Mouse (Mus musculus): Measurements from ENCODE around the gene Shoc2. TPM values are rescaled to one million over a fixed set of nuclear protein-coding genes. Genes with fewer than 3 reads are reported as not detected.
"Not testable (repeated sequence)": the region's sequence is repeated elsewhere in the genome, so short reads cannot be mapped to it uniquely, and the experiment has no call there.

Shoc2 gene
- polyA plus RNA-seq, 1 experiment from 2014 or later, result 46.1 TPM

- peaks cover 15% of the 10 kb centered on the region for H3K4me1 ChIP-seq (replicated peaks)
- H3K4me2 ChIP-seq, result peak overlapping the region; percentile 92
- ATAC-seq (ENCODE audit: insufficient number of reproducible peaks, low FRiP score), result peak; percentile 79
Measured at GRCm38 (mm10) chr19:53903507-53904321, 40.4 kb upstream of the Shoc2 start.

GRCm38 (mm10) chr19:53904833-53905480 lies 39.1 kb upstream of the Shoc2 start:
- peak overlapping the region; percentile 18; the same call in 1 of the 2 replicates for H3K4me2 ChIP-seq
- H3K27ac ChIP-seq (ENCODE audit: poor library complexity, severe bottlenecking), result no peak overlapping the region
- no peaks in the 10 kb centered on the region for H3K9me3 ChIP-seq (replicated peaks)
- H3K4me1 ChIP-seq (replicated peaks), result peaks cover 15% of the 10 kb centered on the region
- H3K36me3 ChIP-seq, result peaks cover 11% of the 10 kb centered on the region
- 65% methylated on average over 7 of the region's 7 CpGs for WGBS
- no peak for ATAC-seq (ENCODE audit: insufficient number of reproducible peaks, low FRiP score)
- no peak overlapping the region for H3K9ac ChIP-seq
- H3K4me3 ChIP-seq, result no peak overlapping the region
- H3K27me3 ChIP-seq (replicated peaks), result no peaks in the 10 kb centered on the region

More at GRCm38 (mm10) chr19:53903507-53904321, 40.4 kb upstream of the Shoc2 start:
- peak overlapping the region; percentile 88 for H3K27ac ChIP-seq (ENCODE audit: poor library complexity, severe bottlenecking)
- under 1% methylated on average over 83 of the region's 83 CpGs for WGBS
- peak overlapping the region; percentile 98 for H3K9ac ChIP-seq
- H3K9me3 ChIP-seq (replicated peaks), result no peaks in the 10 kb centered on the region
- H3K36me3 ChIP-seq, result 0 out of 2 replicates have a peak, but pooled peaks cover 4% of the 10 kb centered on the region
- peak overlapping the region; percentile 98 for H3K4me3 ChIP-seq
- no peaks in the 10 kb centered on the region for H3K27me3 ChIP-seq (replicated peaks)

- no peak overlapping the region for H3K4me2 ChIP-seq
Measured at GRCm38 (mm10) chr19:53906033-53906702, 37.9 kb upstream of the Shoc2 start.

GRCm38 (mm10) chr19:53906703-53907070 lies 37.4 kb upstream of the Shoc2 start:
- H3K4me3 ChIP-seq; ATAC-seq (ENCODE audit: insufficient number of reproducible peaks, low FRiP score); H3K4me2 ChIP-seq; H3K27ac ChIP-seq (ENCODE audit: poor library complexity, severe bottlenecking); H3K27me3 ChIP-seq (replicated peaks); H3K9me3 ChIP-seq (replicated peaks); H3K9ac ChIP-seq: not testable (repeated sequence)
- Histone ChIP-seq H3K36me3 (peaks cover 16% of the 10 kb centered on the region), H3K4me1 (replicated peaks) (peaks cover 14% of the 10 kb centered on the region)

More at GRCm38 (mm10) chr19:53906033-53906702, 37.9 kb upstream of the Shoc2 start:
- no peak for ATAC-seq (ENCODE audit: insufficient number of reproducible peaks, low FRiP score)
- Histone ChIP-seq H3K36me3 (peaks cover 13% of the 10 kb centered on the region), H3K27ac (ENCODE audit: poor library complexity, severe bottlenecking) (no peak overlapping the region), H3K9ac (no peak overlapping the region), H3K4me1 (replicated peaks) (peaks cover 15% of the 10 kb centered on the region), H3K9me3 (replicated peaks) (no peaks in the 10 kb centered on the region), H3K27me3 (replicated peaks) (no peaks in the 10 kb centered on the region), H3K4me3 (no peak overlapping the region)
- 68% methylated on average over 6 of the region's 6 CpGs for WGBS

GRCm38 (mm10) chr19:53914950-53915349 lies 29.2 kb upstream of the Shoc2 start:
- Histone ChIP-seq H3K4me2 (no peak overlapping the region), H3K4me1 (replicated peaks) (no peaks in the 10 kb centered on the region), H3K36me3 (peaks cover 64% of the 10 kb centered on the region), H3K27ac (ENCODE audit: poor library complexity, severe bottlenecking) (no peak overlapping the region), H3K9ac (no peak overlapping the region), H3K4me3 (no peak overlapping the region), H3K27me3 (replicated peaks) (no peaks in the 10 kb centered on the region), H3K9me3 (replicated peaks) (no peaks in the 10 kb centered on the region)
- no peak for ATAC-seq (ENCODE audit: insufficient number of reproducible peaks, low FRiP score)
- WGBS, result 95% methylated on average over 4 of the region's 4 CpGs

GRCm38 (mm10) chr19:53919541-53919940 lies 24.6 kb upstream of the Shoc2 start:
- H3K27ac ChIP-seq (ENCODE audit: poor library complexity, severe bottlenecking), result no peak overlapping the region

GRCm38 (mm10) chr19:53921996-53922395 lies 22.1 kb upstream of the Shoc2 start:
- H3K9me3 ChIP-seq (replicated peaks); H3K27me3 ChIP-seq (replicated peaks); ATAC-seq (ENCODE audit: insufficient number of reproducible peaks, low FRiP score); H3K4me1 ChIP-seq (replicated peaks); H3K27ac ChIP-seq (ENCODE audit: poor library complexity, severe bottlenecking); H3K9ac ChIP-seq; H3K4me2 ChIP-seq; H3K4me3 ChIP-seq: not testable (repeated sequence)
- 87% methylated on average over 3 of the region's 3 CpGs for WGBS
- H3K36me3 ChIP-seq, result peaks cover 59% of the 10 kb centered on the region

More at GRCm38 (mm10) chr19:53919541-53919940, 24.6 kb upstream of the Shoc2 start:
- Histone ChIP-seq H3K4me2 (no peak overlapping the region), H3K36me3 (peaks cover 69% of the 10 kb centered on the region), H3K4me1 (replicated peaks) (no peaks in the 10 kb centered on the region), H3K9me3 (replicated peaks) (no peaks in the 10 kb centered on the region), H3K9ac (no peak overlapping the region), H3K4me3 (no peak overlapping the region), H3K27me3 (replicated peaks) (no peaks in the 10 kb centered on the region)
- ATAC-seq (ENCODE audit: insufficient number of reproducible peaks, low FRiP score), result no peak
- 87% methylated on average over 10 of the region's 10 CpGs for WGBS

GRCm38 (mm10) chr19:53925338-53925751 lies 18.8 kb upstream of the Shoc2 start:
- H3K36me3 ChIP-seq, result peaks cover 41% of the 10 kb centered on the region
- H3K27me3 ChIP-seq (replicated peaks), result no peaks in the 10 kb centered on the region
- H3K4me3 ChIP-seq, result no peak overlapping the region
- H3K27ac ChIP-seq (ENCODE audit: poor library complexity, severe bottlenecking), result no peak overlapping the region
- H3K9ac ChIP-seq, result no peak overlapping the region
- no peaks in the 10 kb centered on the region for H3K9me3 ChIP-seq (replicated peaks)
- 88% methylated on average over 2 of the region's 2 CpGs for WGBS
- no peak for ATAC-seq (ENCODE audit: insufficient number of reproducible peaks, low FRiP score)
- H3K4me2 ChIP-seq, result no peak overlapping the region
- H3K4me1 ChIP-seq (replicated peaks), result no peaks in the 10 kb centered on the region

GRCm38 (mm10) chr19:53926705-53927104 lies 17.4 kb upstream of the Shoc2 start:
- ATAC-seq (ENCODE audit: insufficient number of reproducible peaks, low FRiP score), result no peak
- Histone ChIP-seq H3K36me3 (peaks cover 45% of the 10 kb centered on the region), H3K27ac (ENCODE audit: poor library complexity, severe bottlenecking) (no peak overlapping the region), H3K4me1 (replicated peaks) (no peaks in the 10 kb centered on the region), H3K9ac (no peak overlapping the region), H3K27me3 (replicated peaks) (no peaks in the 10 kb centered on the region), H3K4me3 (no peak overlapping the region), H3K9me3 (replicated peaks) (no peaks in the 10 kb centered on the region), H3K4me2 (no peak overlapping the region)
- whole genome bisulfite sequencing, result 82% methylated on average over 1 of the region's 1 CpGs

- Histone ChIP-seq H3K4me1 (replicated peaks) (no peaks in the 10 kb centered on the region), H3K9ac (no peak overlapping the region), H3K27me3 (replicated peaks) (no peaks in the 10 kb centered on the region), H3K4me2 (no peak overlapping the region), H3K27ac (ENCODE audit: poor library complexity, severe bottlenecking) (no peak overlapping the region), H3K4me3 (no peak overlapping the region), H3K9me3 (replicated peaks) (no peaks in the 10 kb centered on the region), H3K36me3 (peaks cover 35% of the 10 kb centered on the region)
- 83% methylated on average over 3 of the region's 3 CpGs for WGBS
- no peak for ATAC-seq (ENCODE audit: insufficient number of reproducible peaks, low FRiP score)
Measured at GRCm38 (mm10) chr19:53929218-53929617, 14.9 kb upstream of the Shoc2 start.

- H3K27ac ChIP-seq (ENCODE audit: poor library complexity, severe bottlenecking), result no peak overlapping the region
- H3K36me3 ChIP-seq, result peaks cover 32% of the 10 kb centered on the region
- H3K4me3 ChIP-seq, result no peak overlapping the region
- no peak overlapping the region for H3K4me2 ChIP-seq
- no peaks in the 10 kb centered on the region for H3K9me3 ChIP-seq (replicated peaks)
- no peak overlapping the region for H3K9ac ChIP-seq
- H3K27me3 ChIP-seq (replicated peaks), result no peaks in the 10 kb centered on the region
- ATAC-seq (ENCODE audit: insufficient number of reproducible peaks, low FRiP score), result no peak
- no peaks in the 10 kb centered on the region for H3K4me1 ChIP-seq (replicated peaks)
Measured at GRCm38 (mm10) chr19:53933050-53933449, 11.1 kb upstream of the Shoc2 start.

Data from heart, embryonic 12.5 days (tissue).